Comparison of ENCODE assay signal across 8 mouse cellular contexts in the genomic region with DNA sequence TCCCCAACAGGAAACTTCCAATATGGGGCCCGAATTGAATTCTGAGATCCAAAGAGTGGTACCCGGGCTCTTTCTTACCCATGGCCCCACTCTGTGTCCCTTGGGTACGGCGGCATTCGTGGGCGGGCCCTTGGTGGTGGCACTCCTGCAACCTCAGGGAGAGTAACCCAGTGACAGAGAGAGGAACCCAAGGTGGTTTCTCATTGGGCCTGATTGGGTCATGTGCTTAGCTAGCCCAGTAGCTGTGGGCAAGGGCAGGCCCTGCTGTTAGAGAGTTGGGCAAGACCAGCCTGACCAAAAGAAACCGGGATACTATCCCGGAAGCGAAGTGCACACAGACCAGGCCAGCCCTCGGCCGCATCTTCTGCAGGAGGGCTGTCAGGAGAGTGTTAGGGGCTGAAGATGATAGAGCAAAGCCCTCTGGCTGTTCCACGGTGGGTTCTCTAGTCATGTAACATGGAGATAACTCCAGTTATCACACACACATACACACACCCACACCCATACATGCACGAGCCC. TPM values are rescaled to one million over a fixed set of nuclear protein-coding genes. Genes with fewer than 3 reads are reported as not detected.
A peak's percentile ranks its signal among the peaks of the same experiment; 100 is the strongest.
DNase-seq lines count a peak whose midpoint lies in the region; ATAC-seq lines count a peak whose summit lies in the region.

No protein-coding gene starts in this region.

- ATAC-seq in megakaryocyte, adult 5-6 weeks (ENCODE audit: poor library complexity, severe bottlenecking) = peak; percentile 99

- H3K27me3 ChIP-seq in erythroblast, embryonic 14.5 days (ENCODE audit: control insufficient read depth) = no peaks in the 10 kb centered on the region; the same call in 1 of the 2 replicates

- peaks cover 24% of the 10 kb centered on the region for H3K36me3 ChIP-seq in erythroblast, embryonic 14.5 days (ENCODE audit: control insufficient read depth)

- DNase-seq in 416B (ENCODE audit: low read depth) (peak; percentile 67), adipocyte (ENCODE audit: low spot score) (peak; percentile 49)
- peak; percentile 77 for DNase-seq in heart, postnatal 10 days
- DNase-seq in kidney, postnatal 25 days = peak; percentile 80 to 93
- peak; percentile 52 to 63 for DNase-seq in spleen, adult 18-20 months
- DNase-seq in right cerebral cortex, postnatal 4 days = no peak

- peaks cover 65% of the 10 kb centered on the region for H3K4me1 ChIP-seq in erythroblast, embryonic 14.5 days (ENCODE audit: control insufficient read depth)

- intact Hi-C loops in heart, postnatal 10 days (cut with DNase I) = no loop called here

- peak overlapping the region; percentile 62 for H3K4me3 ChIP-seq in erythroblast, embryonic 14.5 days (replicated peaks)

- H3K9me3 ChIP-seq in erythroblast, embryonic 14.5 days (ENCODE audit: control insufficient read depth, low read length) = no peaks in the 10 kb centered on the region

RNA-seq across cellular contexts. Expression of a gene that starts 36.7 kb away (rescaled TPM):
- polyA plus RNA-seq in erythroblast, embryonic 14.5 days (2012) = 0.53 and 0.71 TPM in 2 replicates
- total RNA-seq in heart, postnatal 10 days (2021) = 10 to 100 TPM; 47.0 to 53.1 TPM
- total RNA-seq in megakaryocyte, adult 5-6 weeks (2015) = 17.2 and 21.8 TPM in 2 replicates
- 2.3 and 4.9 TPM in 2 replicates for total RNA-seq in megakaryocyte, adult 5-6 weeks (2017)

RNA-seq across cellular contexts. Expression of a gene that starts 59.9 kb away (rescaled TPM):
- not detected in 2 replicates for polyA plus RNA-seq in erythroblast, embryonic 14.5 days (2012)
- 10 to 100 TPM; 21.0 to 24.2 TPM for total RNA-seq in heart, postnatal 10 days (2021)
- 36.1 and 47.1 TPM in 2 replicates for total RNA-seq in megakaryocyte, adult 5-6 weeks (2015)
- total RNA-seq in megakaryocyte, adult 5-6 weeks (2017) = 33.2 and 44.6 TPM in 2 replicates
